Mouse (Mus musculus) MEL (cell line): ENCODE data around the gene Fundc1.

Experiments
- CHD2 ChIP-seq: IDR thresholded peaks from 2 replicates; pipeline ENCODE4 v1.6.1; 2011; ENCODE audit warnings: low read length, improper control_type of control experiment
- NRF1 ChIP-seq: IDR thresholded peaks from 2 replicates; pipeline ENCODE4 v1.6.1; 2014; ENCODE audit warnings: low read depth, mild to moderate bottlenecking, inconsistent platforms, low read length, improper control_type of control experiment, moderate library complexity; ENCODE audit not compliant: poor library complexity, insufficient read depth, severe bottlenecking
- POLR2A ChIP-seq, 2 experiments: IDR thresholded peaks; 2 replicates each; pipeline ENCODE4 v1.6.1; 2011 to 2012; ENCODE audit warnings: low read length in 2 of 2, mild to moderate bottlenecking in 2 of 2, control low read depth in 1 of 2, improper control_type of control experiment in 1 of 2, low read depth in 1 of 2, moderate library complexity in 1 of 2; ENCODE audit not compliant: control insufficient read depth in 1 of 2, insufficient read depth in 1 of 2, poor library complexity in 1 of 2

DNA sequence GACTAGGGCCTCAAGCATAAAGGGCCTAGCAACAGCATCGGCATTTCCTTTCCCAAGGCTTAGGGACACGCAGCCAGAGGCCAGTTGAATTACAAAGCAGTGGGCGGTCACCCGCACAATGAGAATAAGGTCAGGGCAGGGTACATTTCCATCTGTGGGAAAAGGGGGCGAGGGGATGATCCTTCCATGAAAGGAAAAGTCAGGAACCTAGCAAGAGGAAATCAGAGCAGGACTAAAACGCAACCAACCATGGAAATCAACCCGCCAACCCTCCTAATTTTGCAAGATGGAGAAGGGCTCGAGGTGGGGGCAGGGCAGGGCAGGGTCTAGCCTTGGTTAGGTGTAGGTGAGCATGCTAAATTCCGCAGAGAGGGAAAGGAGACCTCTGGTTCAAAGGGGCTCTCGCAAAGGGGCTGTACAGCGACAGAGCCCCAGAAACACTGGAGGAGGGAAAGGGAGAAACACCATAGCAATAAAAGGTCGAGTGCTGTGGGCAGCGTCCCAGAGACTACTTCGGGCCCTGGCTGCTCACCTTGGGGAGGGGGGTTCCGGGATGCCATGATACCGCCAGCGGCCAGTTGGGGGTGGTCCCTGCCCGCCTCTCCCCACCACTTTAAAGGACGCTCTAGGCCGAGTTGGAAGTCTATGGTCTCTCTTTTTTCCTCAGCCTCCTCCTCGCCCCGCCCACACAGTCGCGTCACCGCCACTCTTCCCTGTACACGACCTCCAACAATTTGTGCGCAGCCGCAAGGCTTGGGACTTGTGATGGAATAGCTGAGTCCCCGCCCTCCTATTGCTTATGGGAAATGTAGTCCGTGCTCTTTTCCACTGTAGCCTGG is at the start of gene Fundc1:
- TF ChIP-seq CHD2 (no peak), POLR2A (IDR thresholded peaks at IDR 0.05; ENCODE audit: control insufficient read depth in 1 of 2, insufficient read depth in 1 of 2, low read depth in 1 of 2, low read length in 2 of 2, poor library complexity in 1 of 2) (peak; percentile 35 to 59; a peak in 2 of 4 replicates), NRF1 (peak; percentile 90)
